Mouse (Mus musculus) layer of hippocampus, adult 8-10 months (tissue): ENCODE measurements at regions not wholly inside any gene's neighbourhood (a gene's known extent, or its start where the extent isn't known, plus 50 kb on each side); places are given as distances from the start of the nearest gene placed in this dataset.

Experiments
- DNase-seq, 2 experiments: peaks; one replicate each; pipeline ENCODE4 v3.0.0; 2022; ENCODE audit warnings: low spot score in 2 of 2

GRCm38 (mm10) chr8:10720398-10720797 is 287.9 kb downstream of the Irs2 start:
- DNase-seq, result no peak

- no peak for DNase-seq
Measured at GRCm38 (mm10) chr8:10719411-10719810, 288.8 kb downstream of the Irs2 start.

- no peak for DNase-seq
Measured at GRCm38 (mm10) chr8:10717297-10717696, 291.0 kb downstream of the Irs2 start.

GRCm38 (mm10) chr8:10716161-10716560 is 292.1 kb downstream of the Irs2 start:
- DNase-seq, result no peak

- DNase-seq, result no peak
Measured at GRCm38 (mm10) chr8:10713515-10714042, 294.7 kb downstream of the Irs2 start.

- DNase-seq, result no peak
Measured at GRCm38 (mm10) chr8:10712118-10712689, 296.1 kb downstream of the Irs2 start.

GRCm38 (mm10) chr8:10711474-10711873 is 296.8 kb downstream of the Irs2 start:
- no peak for DNase-seq

- DNase-seq, result no peak
Measured at GRCm38 (mm10) chr8:10708509-10708908, 299.7 kb downstream of the Irs2 start.

GRCm38 (mm10) chr8:10707122-10707521 is 301.1 kb downstream of the Irs2 start:
- no peak for DNase-seq

GRCm38 (mm10) chr8:10705909-10706308 is 302.3 kb downstream of the Irs2 start:
- no peak for DNase-seq

- DNase-seq, result no peak
Measured at GRCm38 (mm10) chr8:10702755-10703154, 305.5 kb downstream of the Irs2 start.

GRCm38 (mm10) chr8:10702248-10702647 is 306.0 kb downstream of the Irs2 start:
- DNase-seq, result no peak

GRCm38 (mm10) chr8:10701648-10702061 is 306.6 kb downstream of the Irs2 start:
- no peak for DNase-seq

- DNase-seq, result no peak
Measured at GRCm38 (mm10) chr8:10701226-10701625, 307.0 kb downstream of the Irs2 start.

GRCm38 (mm10) chr8:10699669-10700068 is 308.6 kb downstream of the Irs2 start:
- no peak for DNase-seq

- no peak for DNase-seq
Measured at GRCm38 (mm10) chr8:10695181-10695580, 313.1 kb downstream of the Irs2 start.

GRCm38 (mm10) chr8:10690659-10691058 is 317.6 kb downstream of the Irs2 start:
- no peak for DNase-seq

GRCm38 (mm10) chr8:10689881-10690280 is 318.4 kb downstream of the Irs2 start:
- DNase-seq, result no peak

GRCm38 (mm10) chr8:10687867-10688561 is 320.2 kb downstream of the Irs2 start:
- DNase-seq, result no peak
